ENCODE assay signal across 27 mouse cellular contexts in the genomic region with DNA sequence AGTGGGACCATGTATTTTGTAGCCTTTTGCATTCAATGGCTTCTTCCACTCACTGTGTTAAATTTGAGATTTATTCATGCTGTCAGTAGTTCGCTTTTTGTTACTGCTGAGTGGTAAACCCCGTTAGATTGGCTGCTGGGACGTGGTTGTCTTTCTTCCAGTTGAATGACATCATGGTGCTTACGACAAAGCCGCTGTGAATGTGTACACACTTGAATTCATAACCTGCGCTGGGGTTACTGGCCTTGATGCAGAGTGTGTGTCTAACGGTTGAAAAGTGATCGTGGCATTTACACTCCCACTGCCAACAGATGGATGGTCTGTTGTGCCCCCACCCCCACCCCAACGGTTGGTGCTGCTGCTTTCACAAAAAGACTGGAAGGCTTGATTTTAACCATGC. TPM values are rescaled to one million over a fixed set of nuclear protein-coding genes. Genes with fewer than 3 reads are reported as not detected.
"Had no signal": no experiment of that assay in that cellular context is flagged by ENCODE, and none has a peak within 500 bp of the region (broad histone marks: within the 10 kb centered on the region; RNA-seq: fewer than 3 reads in every experiment).

No protein-coding gene starts in this region.

- H3K36me3 ChIP-seq: heart, embryonic 15.5 days; hindbrain, embryonic 15.5 days; intestine, embryonic 15.5 days; liver, embryonic 13.5 days; liver, embryonic 15.5 days had no signal

- H3K9ac ChIP-seq: heart, embryonic 13.5 days; heart, embryonic 15.5 days; hindbrain, embryonic 13.5 days; hindbrain, embryonic 15.5 days; intestine, embryonic 15.5 days; limb, embryonic 12.5 days; liver, embryonic 13.5 days; liver, embryonic 15.5 days had no signal

- ATAC-seq: hindbrain, postnatal 0 days; intestine, embryonic 15.5 days; intestine, postnatal 0 days had no signal

- H3K9me3 ChIP-seq: heart, embryonic 13.5 days; heart, embryonic 15.5 days; hindbrain, embryonic 13.5 days; hindbrain, embryonic 15.5 days; intestine, embryonic 15.5 days; limb, embryonic 10.5 days; limb, embryonic 12.5 days; liver, embryonic 13.5 days; liver, embryonic 15.5 days had no signal

- H3K27ac ChIP-seq: heart, adult 2 months; heart, embryonic 13.5 days; heart, embryonic 15.5 days; hindbrain, embryonic 13.5 days; hindbrain, embryonic 15.5 days; hindbrain, postnatal 0 days; intestine, embryonic 15.5 days; left cerebral cortex, adult 2 months; limb, embryonic 10.5 days; limb, embryonic 12.5 days; liver, embryonic 13.5 days; liver, embryonic 15.5 days had no signal

- DNase-seq: gastrocnemius, postnatal 14 days; gastrocnemius, postnatal 36 days; heart, adult 11 months; heart, adult 2 months; heart, postnatal 14 days; heart, postnatal 36 days; kidney, adult 18-20 months; kidney, adult 8-10 months; kidney, postnatal 10 days; kidney, postnatal 25 days; kidney, postnatal 4 days; liver; liver, embryonic 13.5 days had no signal

- H3K27me3 ChIP-seq: heart, embryonic 13.5 days; heart, embryonic 15.5 days; hindbrain, embryonic 13.5 days; hindbrain, embryonic 15.5 days; intestine, embryonic 15.5 days; limb, embryonic 12.5 days; liver, embryonic 13.5 days; liver, embryonic 15.5 days had no signal

- H3K4me2 ChIP-seq: heart, embryonic 11.5 days; heart, embryonic 13.5 days; heart, embryonic 15.5 days; hindbrain, embryonic 13.5 days; hindbrain, embryonic 15.5 days; intestine, embryonic 15.5 days; limb, embryonic 12.5 days; liver, embryonic 11.5 days; liver, embryonic 13.5 days; liver, embryonic 15.5 days had no signal

- H3K4me3 ChIP-seq: heart, adult 2 months; heart, embryonic 13.5 days; heart, embryonic 15.5 days; hindbrain, embryonic 13.5 days; hindbrain, embryonic 15.5 days; intestine, embryonic 15.5 days; left cerebral cortex, adult 2 months; limb, embryonic 10.5 days; limb, embryonic 12.5 days; liver, embryonic 13.5 days; liver, embryonic 15.5 days had no signal

RNA-seq across cellular contexts. Expression of a gene that starts 59.5 kb away (rescaled TPM):
- total RNA-seq: hematopoietic stem cell, adult 5-6 weeks had no signal
